Mouse (Mus musculus) granulocyte monocyte progenitor cell, adult 5-6 weeks (primary cell): ENCODE measurements around the gene Ing4. TPM values are rescaled to one million over a fixed set of nuclear protein-coding genes. Genes with fewer than 3 reads are reported as not detected.

Experiments used
- ATAC-seq: replicated peaks from 2 replicates; pipeline ENCODE4 v1.8.0; 2016; ENCODE audit warnings: mild to moderate bottlenecking, moderate TSS enrichment, inconsistent platforms; ENCODE audit not compliant: poor library complexity, severe bottlenecking
- total RNA-seq, 2 experiments: library from RNA; stranded (forward) in 1 of 2; stranded (reverse) in 1 of 2; fragments of 200-712, 200-1000 nt in 1 of 2; fragments of >200 nt in 1 of 2; fragmentation: Nextera tagmentation in 1 of 2; gene quantifications; 2 replicates each; pipeline ENCODE4 v1.2.3; 2014 to 2017

Ing4 gene
- total RNA-seq (2014; fragmentation: Nextera tagmentation) (49.2 and 55.8 TPM in 2 replicates), total RNA-seq (2017) (34.7 and 40.2 TPM in 2 replicates)

- peak; percentile 86 for ATAC-seq
Measured at GRCm38 (mm10) chr6:125039533-125040153, at the start of gene Ing4. Ing4 (plus strand) TSS chr6:125039760.

- no peak for ATAC-seq
Measured at GRCm38 (mm10) chr6:124992241-124992640, 47.3 kb upstream of the Ing4 start.

- ATAC-seq = no peak
Measured at GRCm38 (mm10) chr6:124993365-124993764, 46.2 kb upstream of the Ing4 start.

GRCm38 (mm10) chr6:124993876-124994275 lies 45.7 kb upstream of the Ing4 start:
- no peak for ATAC-seq

GRCm38 (mm10) chr6:124995246-124995645 lies 44.3 kb upstream of the Ing4 start:
- ATAC-seq = no peak

- ATAC-seq = no peak
Measured at GRCm38 (mm10) chr6:124995831-124996403, 43.6 kb upstream of the Ing4 start.

- ATAC-seq = peak; percentile 80
Measured at GRCm38 (mm10) chr6:124996551-124997501, 42.7 kb upstream of the Ing4 start, which contains the start of gene Pianp. Pianp (plus strand) TSS chr6:124996694.

- ATAC-seq = no peak
Measured at GRCm38 (mm10) chr6:124998066-124998465, 41.5 kb upstream of the Ing4 start.

- ATAC-seq = no peak
Measured at GRCm38 (mm10) chr6:124999091-124999490, 40.5 kb upstream of the Ing4 start.

GRCm38 (mm10) chr6:124999546-124999945 lies 40.0 kb upstream of the Ing4 start:
- ATAC-seq = no peak

GRCm38 (mm10) chr6:125003706-125004105 lies 35.9 kb upstream of the Ing4 start:
- ATAC-seq = no peak

- no peak for ATAC-seq
Measured at GRCm38 (mm10) chr6:125005086-125005485, 34.5 kb upstream of the Ing4 start.

- no peak for ATAC-seq
Measured at GRCm38 (mm10) chr6:125008060-125008459, 31.5 kb upstream of the Ing4 start.

GRCm38 (mm10) chr6:125008586-125009128 lies 30.9 kb upstream of the Ing4 start:
- ATAC-seq = peak; percentile 92

- ATAC-seq = no peak
Measured at GRCm38 (mm10) chr6:125009129-125009180, 30.6 kb upstream of the Ing4 start, which contains the start of gene Zfp384. Zfp384 (plus strand) TSS chr6:125009145.

GRCm38 (mm10) chr6:125009181-125010073 lies 30.1 kb upstream of the Ing4 start:
- ATAC-seq = peak; percentile 73

- ATAC-seq = no peak
Measured at GRCm38 (mm10) chr6:125017682-125018081, 21.9 kb upstream of the Ing4 start.

GRCm38 (mm10) chr6:125030532-125030931 lies 9.0 kb upstream of the Ing4 start:
- ATAC-seq = peak; percentile 96

GRCm38 (mm10) chr6:125031604-125032003 lies 8.0 kb upstream of the Ing4 start:
- no peak for ATAC-seq

GRCm38 (mm10) chr6:125038666-125039065 lies 894 bp upstream of the Ing4 start:
- ATAC-seq = 0 out of 2 replicates have a peak, but pooled peaks have one; percentile 4
